Mouse (Mus musculus): ENCODE data around the gene Lcn5.

DNA sequence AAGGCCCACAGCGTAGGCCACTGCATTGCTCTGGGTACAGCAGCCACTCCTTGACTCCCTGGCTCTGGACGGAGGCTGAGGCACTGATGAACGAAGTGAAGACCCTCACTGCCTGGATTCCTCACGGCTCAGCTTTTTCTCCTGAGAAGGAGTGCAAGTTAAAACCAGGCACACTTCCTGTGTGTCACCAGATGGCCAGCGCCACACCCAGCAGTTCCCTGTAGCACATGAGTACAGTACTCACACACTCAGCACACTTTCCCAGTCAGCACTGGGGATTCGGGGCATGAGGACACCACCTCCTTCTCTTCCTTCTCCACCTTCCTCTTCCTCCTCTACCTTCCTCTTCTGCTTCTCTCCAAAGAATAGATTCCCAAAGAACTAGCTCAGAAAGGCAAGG is 29.9 kb upstream of the Lcn5 start, which contains the start of gene Fcna:
- TF ChIP-seq CTCF (IDR thresholded peaks at IDR 0.05; ENCODE audit: insufficient read depth, low read length) (no peak), POLR2A (IDR thresholded peaks at IDR 0.05; ENCODE audit: borderline replicate concordance, extremely low read depth, low read depth, low read length) (no peak)

Measured in lung, adult 2 months (tissue).